Mouse (Mus musculus): ENCODE results near the gene Eprs. TPM values are rescaled to one million over a fixed set of nuclear protein-coding genes. Genes with fewer than 3 reads are reported as not detected.

Eprs gene
- polyA plus RNA-seq, 1 experiment from 2014 or later = 158 TPM

GRCm38 (mm10) chr1:185353351-185353750, 9.5 kb upstream of the Eprs start:
- H3K27me3 ChIP-seq (ENCODE audit: control insufficient read depth, insufficient read depth, low read length) = no peaks in the 10 kb centered on the region
- no peaks in the 10 kb centered on the region for H3K9me3 ChIP-seq (ENCODE audit: control insufficient read depth, low read length)
- H3K4me3 ChIP-seq (ENCODE audit: low read depth, low read length) = no peak overlapping the region
- H3K27ac ChIP-seq (ENCODE audit: low read depth, low read length) = no peak overlapping the region
- no peak overlapping the region for H3K9ac ChIP-seq (replicated peaks; ENCODE audit: low read depth, low read length)
- no peaks in the 10 kb centered on the region for H3K4me1 ChIP-seq (ENCODE audit: control insufficient read depth, insufficient read depth, low read length)
- no peak for ATAC-seq (ENCODE audit: low read depth)
- peaks cover 55% of the 10 kb centered on the region for H3K36me3 ChIP-seq (ENCODE audit: control insufficient read depth, insufficient read depth, low read length)
- no peak overlapping the region for H3K4me2 ChIP-seq (ENCODE audit: low read depth, low read length)
- WGBS = 97% methylated on average over 8 of the region's 8 CpGs

GRCm38 (mm10) chr1:185354731-185355130, 8.1 kb upstream of the Eprs start:
- Histone ChIP-seq H3K4me2 (ENCODE audit: low read depth, low read length) (no peak overlapping the region), H3K36me3 (ENCODE audit: control insufficient read depth, insufficient read depth, low read length) (peaks cover 43% of the 10 kb centered on the region), H3K27ac (ENCODE audit: low read depth, low read length) (no peak overlapping the region), H3K4me1 (ENCODE audit: control insufficient read depth, insufficient read depth, low read length) (no peaks in the 10 kb centered on the region), H3K9me3 (ENCODE audit: control insufficient read depth, low read length) (no peaks in the 10 kb centered on the region), H3K4me3 (ENCODE audit: low read depth, low read length) (no peak overlapping the region), H3K9ac (replicated peaks; ENCODE audit: low read depth, low read length) (no peak overlapping the region), H3K27me3 (ENCODE audit: control insufficient read depth, insufficient read depth, low read length) (no peaks in the 10 kb centered on the region)
- WGBS = 90% methylated on average over 4 of the region's 4 CpGs
- ATAC-seq (ENCODE audit: low read depth) = no peak

- no peak for ATAC-seq (ENCODE audit: low read depth)
- no peak overlapping the region for H3K9ac ChIP-seq (replicated peaks; ENCODE audit: low read depth, low read length)
- 96% methylated on average over 8 of the region's 8 CpGs for WGBS
- H3K4me1 ChIP-seq (ENCODE audit: control insufficient read depth, insufficient read depth, low read length) = no peaks in the 10 kb centered on the region
- no peak overlapping the region for H3K27ac ChIP-seq (ENCODE audit: low read depth, low read length)
- no peaks in the 10 kb centered on the region for H3K9me3 ChIP-seq (ENCODE audit: control insufficient read depth, low read length)
- H3K27me3 ChIP-seq (ENCODE audit: control insufficient read depth, insufficient read depth, low read length) = no peaks in the 10 kb centered on the region
- H3K36me3 ChIP-seq (ENCODE audit: control insufficient read depth, insufficient read depth, low read length) = peaks cover 33% of the 10 kb centered on the region
- H3K4me2 ChIP-seq (ENCODE audit: low read depth, low read length) = no peak overlapping the region
- H3K4me3 ChIP-seq (ENCODE audit: low read depth, low read length) = no peak overlapping the region
These were observed 6.6 kb upstream of the Eprs start for GRCm38 (mm10) chr1:185356246-185356645.

- Histone ChIP-seq H3K9ac (replicated peaks; ENCODE audit: low read depth, low read length) (no peak overlapping the region), H3K4me2 (ENCODE audit: low read depth, low read length) (no peak overlapping the region), H3K27me3 (ENCODE audit: control insufficient read depth, insufficient read depth, low read length) (no peaks in the 10 kb centered on the region), H3K27ac (ENCODE audit: low read depth, low read length) (no peak overlapping the region), H3K9me3 (ENCODE audit: control insufficient read depth, low read length) (no peaks in the 10 kb centered on the region), H3K36me3 (ENCODE audit: control insufficient read depth, insufficient read depth, low read length) (peaks cover 22% of the 10 kb centered on the region; the same call in 1 of the 2 replicates), H3K4me3 (ENCODE audit: low read depth, low read length) (no peak overlapping the region), H3K4me1 (ENCODE audit: control insufficient read depth, insufficient read depth, low read length) (peaks cover 5% of the 10 kb centered on the region; the same call in 1 of the 2 replicates)
- 94% methylated on average over 4 of the region's 4 CpGs for WGBS
- no peak for ATAC-seq (ENCODE audit: low read depth)
These were observed 4.6 kb upstream of the Eprs start for GRCm38 (mm10) chr1:185358211-185358610.

GRCm38 (mm10) chr1:185363526-185364182, 810 bp downstream of the Eprs start:
- Histone ChIP-seq H3K27ac (ENCODE audit: low read depth, low read length) (peak overlapping the region; percentile 89), H3K9me3 (ENCODE audit: control insufficient read depth, low read length) (no peaks in the 10 kb centered on the region), H3K4me3 (ENCODE audit: low read depth, low read length) (peak overlapping the region; percentile 98), H3K27me3 (ENCODE audit: control insufficient read depth, insufficient read depth, low read length) (no peaks in the 10 kb centered on the region), H3K9ac (replicated peaks; ENCODE audit: low read depth, low read length) (peak overlapping the region; percentile 82), H3K4me1 (ENCODE audit: control insufficient read depth, insufficient read depth, low read length) (peaks cover 21% of the 10 kb centered on the region), H3K4me2 (ENCODE audit: low read depth, low read length) (peak overlapping the region; percentile 70), H3K36me3 (ENCODE audit: control insufficient read depth, insufficient read depth, low read length) (no peaks in the 10 kb centered on the region)
- 4% methylated on average over 22 of the region's 22 CpGs for WGBS
- peak; percentile 26 for ATAC-seq (ENCODE audit: low read depth)

GRCm38 (mm10) chr1:185364183-185364540, 1.3 kb downstream of the Eprs start:
- no peaks in the 10 kb centered on the region for H3K9me3 ChIP-seq (ENCODE audit: control insufficient read depth, low read length)
- peak overlapping the region; percentile 70 for H3K4me2 ChIP-seq (ENCODE audit: low read depth, low read length)
- no peak overlapping the region for H3K9ac ChIP-seq (replicated peaks; ENCODE audit: low read depth, low read length)
- H3K27ac ChIP-seq (ENCODE audit: low read depth, low read length) = no peak overlapping the region
- no peaks in the 10 kb centered on the region for H3K36me3 ChIP-seq (ENCODE audit: control insufficient read depth, insufficient read depth, low read length)
- no peak for ATAC-seq (ENCODE audit: low read depth)
- 47% methylated on average over 6 of the region's 6 CpGs for WGBS
- H3K27me3 ChIP-seq (ENCODE audit: control insufficient read depth, insufficient read depth, low read length) = no peaks in the 10 kb centered on the region
- H3K4me1 ChIP-seq (ENCODE audit: control insufficient read depth, insufficient read depth, low read length) = peaks cover 21% of the 10 kb centered on the region
- H3K4me3 ChIP-seq (ENCODE audit: low read depth, low read length) = peak overlapping the region; percentile 98

GRCm38 (mm10) chr1:185367383-185367782, 4.5 kb downstream of the Eprs start:
- Histone ChIP-seq H3K4me2 (ENCODE audit: low read depth, low read length) (no peak overlapping the region), H3K9me3 (ENCODE audit: control insufficient read depth, low read length) (no peaks in the 10 kb centered on the region), H3K4me3 (ENCODE audit: low read depth, low read length) (no peak overlapping the region), H3K4me1 (ENCODE audit: control insufficient read depth, insufficient read depth, low read length) (peaks cover 16% of the 10 kb centered on the region), H3K27ac (ENCODE audit: low read depth, low read length) (no peak overlapping the region), H3K36me3 (ENCODE audit: control insufficient read depth, insufficient read depth, low read length) (peaks cover 19% of the 10 kb centered on the region), H3K9ac (replicated peaks; ENCODE audit: low read depth, low read length) (no peak overlapping the region), H3K27me3 (ENCODE audit: control insufficient read depth, insufficient read depth, low read length) (no peaks in the 10 kb centered on the region)
- WGBS = 87% methylated on average over 6 of the region's 6 CpGs
- no peak for ATAC-seq (ENCODE audit: low read depth)

GRCm38 (mm10) chr1:185369979-185370378, 7.1 kb downstream of the Eprs start:
- H3K27me3 ChIP-seq (ENCODE audit: control insufficient read depth, insufficient read depth, low read length) = no peaks in the 10 kb centered on the region
- ATAC-seq (ENCODE audit: low read depth) = no peak
- H3K9ac ChIP-seq (replicated peaks; ENCODE audit: low read depth, low read length) = no peak overlapping the region
- no peaks in the 10 kb centered on the region for H3K9me3 ChIP-seq (ENCODE audit: control insufficient read depth, low read length)
- H3K27ac ChIP-seq (ENCODE audit: low read depth, low read length) = no peak overlapping the region
- H3K4me3 ChIP-seq (ENCODE audit: low read depth, low read length) = no peak overlapping the region
- peaks cover 6% of the 10 kb centered on the region for H3K4me1 ChIP-seq (ENCODE audit: control insufficient read depth, insufficient read depth, low read length)
- 96% methylated on average over 6 of the region's 6 CpGs for WGBS
- peaks cover 38% of the 10 kb centered on the region for H3K36me3 ChIP-seq (ENCODE audit: control insufficient read depth, insufficient read depth, low read length)
- H3K4me2 ChIP-seq (ENCODE audit: low read depth, low read length) = no peak overlapping the region

GRCm38 (mm10) chr1:185376390-185376789, 13.5 kb downstream of the Eprs start:
- Histone ChIP-seq H3K4me3 (ENCODE audit: low read depth, low read length) (no peak overlapping the region), H3K4me2 (ENCODE audit: low read depth, low read length) (no peak overlapping the region), H3K4me1 (ENCODE audit: control insufficient read depth, insufficient read depth, low read length) (no peaks in the 10 kb centered on the region), H3K9ac (replicated peaks; ENCODE audit: low read depth, low read length) (no peak overlapping the region), H3K36me3 (ENCODE audit: control insufficient read depth, insufficient read depth, low read length) (peaks cover 52% of the 10 kb centered on the region), H3K27me3 (ENCODE audit: control insufficient read depth, insufficient read depth, low read length) (no peaks in the 10 kb centered on the region), H3K9me3 (ENCODE audit: control insufficient read depth, low read length) (no peaks in the 10 kb centered on the region), H3K27ac (ENCODE audit: low read depth, low read length) (no peak overlapping the region)
- ATAC-seq (ENCODE audit: low read depth) = no peak

Measured in neural tube, embryonic 14.5 days (tissue).